Mouse (Mus musculus) heart, embryonic 12.5 days (tissue): Measurements from ENCODE around the gene Mbnl1. TPM values are rescaled to one million over a fixed set of nuclear protein-coding genes. Genes with fewer than 3 reads are reported as not detected.

ENCODE experiments used
- ATAC-seq: fragments of 200-750 bp; cut with Nextera tagmentation; 2 replicates; pipeline ENCODE4 v1.8.0; 2017; ENCODE audit warnings: moderate TSS enrichment, moderate library complexity; ENCODE audit not compliant: insufficient number of reproducible peaks, low FRiP score
- H3K27ac ChIP-seq: fragments of 300-500 bp; sonication (generic); 2 replicates; pipeline ENCODE4 v1.5.1; 2016; ENCODE audit warnings: mild to moderate bottlenecking, moderate library complexity; ENCODE audit not compliant: poor library complexity, severe bottlenecking
- H3K27me3 ChIP-seq: fragments of 300-500 bp; sonication (generic); replicated peaks from 2 replicates; pipeline ENCODE4 v1.6.1; 2016; ENCODE audit warnings: mild to moderate bottlenecking, moderate library complexity
- H3K36me3 ChIP-seq: fragments of 300-500 bp; sonication (generic); 2 replicates; pipeline ENCODE4 v1.6.1; 2016; ENCODE audit warnings: mild to moderate bottlenecking, moderate library complexity
- H3K4me1 ChIP-seq: fragments of 300-500 bp; sonication (generic); replicated peaks from 2 replicates; pipeline ENCODE4 v1.6.1; 2016; ENCODE audit warnings: mild to moderate bottlenecking
- H3K4me2 ChIP-seq: fragments of 300-500 bp; sonication (generic); 2 replicates; pipeline ENCODE4 v1.6.1; 2016; ENCODE audit warnings: mild to moderate bottlenecking, moderate library complexity
- H3K4me3 ChIP-seq: fragments of 300-500 bp; sonication (generic); 2 replicates; pipeline ENCODE4 v1.5.1; 2016; ENCODE audit warnings: mild to moderate bottlenecking
- H3K9ac ChIP-seq: fragments of 300-500 bp; sonication (generic); 2 replicates; pipeline ENCODE4 v1.6.1; 2016; ENCODE audit warnings: mild to moderate bottlenecking, moderate library complexity
- H3K9me3 ChIP-seq: fragments of 300-500 bp; sonication (generic); replicated peaks from 2 replicates; pipeline ENCODE4 v1.6.1; 2016; ENCODE audit warnings: mild to moderate bottlenecking, moderate library complexity
- WGBS: fragments of 180-500 bp; shearing (Covaris S2); methylation state at CpG from one replicate; pipeline ENCODE4 v1.1.7; 2016; 5-methylcytosine and 5-hydroxymethylcytosine counted together
- polyA plus RNA-seq: library from polyadenylated mRNA; unstranded; fragments of >200 nt; fragmentation: Nextera tagmentation; extraction: Ambion mirVana; gene quantifications from 2 replicates; pipeline ENCODE4 v1.2.1, GENCODE M21; 2016

Gene Mbnl1
- polyA plus RNA-seq, 1 experiment from 2014 or later = 77.4 TPM

DNA sequence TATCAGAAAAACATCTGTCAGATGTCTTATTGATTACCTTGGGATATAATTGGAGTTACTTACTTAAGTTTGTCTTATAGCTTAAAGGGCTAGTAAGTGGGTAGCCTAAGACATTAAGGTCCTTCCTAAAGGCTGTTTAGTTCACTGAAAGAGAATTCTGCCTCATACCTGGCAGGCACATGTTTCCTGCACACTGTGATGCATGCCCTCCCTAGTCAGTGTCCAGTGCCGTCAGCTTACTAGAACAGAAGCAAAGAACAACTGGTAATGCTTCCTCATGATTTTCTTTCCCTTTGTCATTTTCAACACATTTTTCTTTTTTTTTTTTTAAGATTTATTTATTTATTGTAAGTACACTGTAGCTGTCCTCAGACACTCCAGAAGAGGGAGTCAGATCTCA is 51.5 kb downstream of the Mbnl1 start:
- no peak overlapping the region for H3K4me2 ChIP-seq
- no peak overlapping the region for H3K9ac ChIP-seq
- H3K4me1 ChIP-seq = peaks cover 39% of the 10 kb centered on the region
- H3K36me3 ChIP-seq = no peaks in the 10 kb centered on the region
- no peak overlapping the region for H3K4me3 ChIP-seq
- 85% methylated on average over 1 of the region's 1 CpGs for WGBS
- no peak overlapping the region for H3K27ac ChIP-seq
- no peak for ATAC-seq
- no peaks in the 10 kb centered on the region for H3K27me3 ChIP-seq
- no peaks in the 10 kb centered on the region for H3K9me3 ChIP-seq

GRCm38 (mm10) chr3:60531286-60531685 is 58.7 kb downstream of the Mbnl1 start:
- Histone ChIP-seq H3K4me2 (peak overlapping the region; percentile 39; the same call in 1 of the 2 replicates), H3K4me1 (peaks cover 53% of the 10 kb centered on the region), H3K36me3 (no peaks in the 10 kb centered on the region), H3K9me3 (no peaks in the 10 kb centered on the region), H3K27me3 (no peaks in the 10 kb centered on the region), H3K4me3 (no peak overlapping the region), H3K27ac (peak overlapping the region; percentile 71; the same call in 1 of the 2 replicates), H3K9ac (no peak overlapping the region)
- 61% methylated on average over 5 of the region's 5 CpGs for WGBS
- no peak for ATAC-seq

GRCm38 (mm10) chr3:60531826-60532225 is 59.2 kb downstream of the Mbnl1 start:
- no peak overlapping the region for H3K9ac ChIP-seq
- no peak overlapping the region for H3K4me3 ChIP-seq
- peaks cover 48% of the 10 kb centered on the region for H3K4me1 ChIP-seq

DNA sequence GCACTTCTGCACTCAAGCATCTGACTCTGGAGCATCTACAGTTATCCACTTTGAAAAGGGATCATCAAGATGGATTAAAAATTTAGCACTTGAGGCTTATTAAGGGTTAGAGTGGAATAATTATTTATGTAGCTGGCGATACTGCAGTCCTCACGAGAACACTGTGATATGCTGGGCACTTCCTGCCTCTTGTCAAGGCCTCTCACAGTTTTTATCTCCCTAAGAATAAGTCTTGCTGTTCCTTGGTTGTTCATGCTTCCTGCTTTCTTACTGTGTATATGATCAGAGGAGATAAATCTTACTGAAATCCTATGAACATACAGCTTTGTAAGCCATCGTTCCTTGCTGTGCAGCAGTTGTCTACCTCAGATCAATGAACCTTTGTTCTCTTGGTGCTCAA is 62.6 kb downstream of the Mbnl1 start:
- 31% methylated on average over 3 of the region's 3 CpGs for WGBS

More at GRCm38 (mm10) chr3:60531826-60532225, 59.2 kb downstream of the Mbnl1 start:
- 81% methylated on average over 2 of the region's 2 CpGs for WGBS
- no peak for ATAC-seq
- Histone ChIP-seq H3K4me2 (no peak overlapping the region), H3K9me3 (no peaks in the 10 kb centered on the region), H3K27me3 (no peaks in the 10 kb centered on the region), H3K36me3 (no peaks in the 10 kb centered on the region), H3K27ac (peak overlapping the region; percentile 85)

DNA sequence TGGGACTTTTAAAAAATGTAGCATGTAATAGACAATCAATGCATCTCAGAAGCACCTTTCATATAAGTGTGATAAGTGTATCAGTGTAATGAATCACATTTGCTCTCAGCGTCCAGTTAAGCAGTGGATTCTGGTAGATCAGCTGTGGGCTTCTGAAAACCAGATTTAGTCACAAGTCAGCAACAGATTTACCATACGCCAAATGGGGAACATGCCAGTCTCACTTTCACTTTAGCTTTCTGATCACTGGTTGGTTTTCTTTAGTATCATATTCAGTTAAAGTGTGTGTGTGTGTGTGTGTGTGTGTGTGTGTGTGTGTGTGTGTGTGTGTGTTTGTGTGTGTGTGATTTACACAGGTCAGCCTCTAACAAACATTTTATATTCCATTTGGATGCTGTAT is 64.4 kb downstream of the Mbnl1 start:
- no peak overlapping the region for H3K9ac ChIP-seq
- no peak overlapping the region for H3K27ac ChIP-seq
- H3K4me3 ChIP-seq = no peak overlapping the region
- no peaks in the 10 kb centered on the region for H3K27me3 ChIP-seq
- peaks cover 24% of the 10 kb centered on the region for H3K4me1 ChIP-seq
- H3K9me3 ChIP-seq = no peaks in the 10 kb centered on the region
- no peak for ATAC-seq
- no peaks in the 10 kb centered on the region for H3K36me3 ChIP-seq
- no peak overlapping the region for H3K4me2 ChIP-seq
- 81% methylated on average over 2 of the region's 2 CpGs for WGBS

More for the DNA sequence above, 62.6 kb downstream of the Mbnl1 start:
- no peak overlapping the region; the same call in 1 of the 2 replicates for H3K27ac ChIP-seq
- H3K27me3 ChIP-seq = no peaks in the 10 kb centered on the region
- no peak overlapping the region for H3K9ac ChIP-seq
- no peaks in the 10 kb centered on the region for H3K36me3 ChIP-seq
- H3K4me3 ChIP-seq = no peak overlapping the region
- H3K4me2 ChIP-seq = no peak overlapping the region
- ATAC-seq = no peak
- no peaks in the 10 kb centered on the region for H3K9me3 ChIP-seq
- peaks cover 30% of the 10 kb centered on the region for H3K4me1 ChIP-seq

DNA sequence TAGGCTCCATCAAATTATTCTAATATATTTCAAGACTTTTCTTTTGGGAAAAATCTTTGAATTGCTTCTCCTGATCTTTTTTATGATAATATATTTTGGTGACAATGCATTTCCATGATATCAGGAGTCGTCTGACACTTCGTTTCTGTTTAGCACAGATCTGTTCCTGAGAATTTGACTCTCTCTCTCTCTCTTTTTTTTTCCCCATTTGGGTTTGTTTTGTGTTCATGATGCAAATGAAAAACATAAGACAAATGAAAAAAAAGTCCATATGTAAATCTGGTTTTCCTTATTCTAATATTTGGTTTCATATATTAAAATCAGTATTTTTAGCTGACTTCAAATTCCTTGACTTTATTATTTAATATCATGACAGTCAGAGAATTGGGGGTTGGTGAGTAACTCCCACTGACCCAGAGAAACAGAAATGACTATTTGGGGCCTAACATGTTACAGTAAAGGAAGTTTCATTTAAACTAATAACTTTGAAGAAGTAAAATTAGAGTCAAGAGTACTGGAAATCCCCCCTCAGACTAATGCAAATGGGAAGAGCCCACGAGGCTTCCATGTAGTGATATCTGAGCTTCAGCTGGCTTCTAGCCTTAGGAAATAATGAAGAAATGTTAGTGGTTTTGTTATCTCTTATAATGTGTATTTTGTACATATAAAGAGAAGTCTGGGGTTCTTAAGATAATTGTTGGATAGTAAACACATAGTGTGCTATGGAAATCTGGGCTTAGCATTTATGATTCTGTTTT is 65.8 kb downstream of the Mbnl1 start:
- Histone ChIP-seq H3K27me3 (no peaks in the 10 kb centered on the region), H3K9me3 (no peaks in the 10 kb centered on the region), H3K36me3 (no peaks in the 10 kb centered on the region), H3K4me1 (peaks cover 27% of the 10 kb centered on the region), H3K9ac (no peak overlapping the region), H3K4me3 (no peak overlapping the region), H3K4me2 (no peak overlapping the region), H3K27ac (no peak overlapping the region)
- no peak for ATAC-seq
- WGBS = 74% methylated on average over 3 of the region's 3 CpGs

- Histone ChIP-seq H3K9ac (no peak overlapping the region), H3K4me1 (peaks cover 24% of the 10 kb centered on the region), H3K27me3 (no peaks in the 10 kb centered on the region), H3K4me2 (no peak overlapping the region), H3K4me3 (no peak overlapping the region), H3K27ac (no peak overlapping the region), H3K9me3 (no peaks in the 10 kb centered on the region), H3K36me3 (no peaks in the 10 kb centered on the region)
- 55% methylated on average over 4 of the region's 4 CpGs for WGBS
- ATAC-seq = no peak
These were observed 68.5 kb downstream of the Mbnl1 start for GRCm38 (mm10) chr3:60541121-60541520.

- ATAC-seq = peak; percentile 92
- Histone ChIP-seq H3K27me3 (no peaks in the 10 kb centered on the region), H3K27ac (peak overlapping the region; percentile 57; the same call in 1 of the 2 replicates), H3K9ac (no peak overlapping the region), H3K9me3 (no peaks in the 10 kb centered on the region), H3K36me3 (no peaks in the 10 kb centered on the region), H3K4me2 (peak overlapping the region; percentile 23), H3K4me3 (no peak overlapping the region), H3K4me1 (peaks cover 31% of the 10 kb centered on the region)
- WGBS = 12% methylated on average over 9 of the region's 9 CpGs
These were observed 73.6 kb downstream of the Mbnl1 start for GRCm38 (mm10) chr3:60546196-60546595.

GRCm38 (mm10) chr3:60546904-60547303 is 74.3 kb downstream of the Mbnl1 start:
- H3K4me1 ChIP-seq = peaks cover 33% of the 10 kb centered on the region
- 89% methylated on average over 4 of the region's 4 CpGs for WGBS

GRCm38 (mm10) chr3:60550492-60550891 is 77.9 kb downstream of the Mbnl1 start:
- Histone ChIP-seq H3K27ac (no peak overlapping the region), H3K4me2 (no peak overlapping the region), H3K27me3 (no peaks in the 10 kb centered on the region), H3K9me3 (no peaks in the 10 kb centered on the region), H3K36me3 (no peaks in the 10 kb centered on the region), H3K4me1 (peaks cover 21% of the 10 kb centered on the region), H3K9ac (no peak overlapping the region), H3K4me3 (no peak overlapping the region)
- WGBS = 63% methylated on average over 5 of the region's 5 CpGs
- ATAC-seq = no peak

More at GRCm38 (mm10) chr3:60546904-60547303, 74.3 kb downstream of the Mbnl1 start:
- H3K27ac ChIP-seq = no peak overlapping the region
- H3K4me3 ChIP-seq = no peak overlapping the region
- no peaks in the 10 kb centered on the region for H3K27me3 ChIP-seq
- H3K9ac ChIP-seq = no peak overlapping the region
- no peaks in the 10 kb centered on the region for H3K9me3 ChIP-seq
- H3K36me3 ChIP-seq = no peaks in the 10 kb centered on the region
- no peak for ATAC-seq
- H3K4me2 ChIP-seq = no peak overlapping the region

DNA sequence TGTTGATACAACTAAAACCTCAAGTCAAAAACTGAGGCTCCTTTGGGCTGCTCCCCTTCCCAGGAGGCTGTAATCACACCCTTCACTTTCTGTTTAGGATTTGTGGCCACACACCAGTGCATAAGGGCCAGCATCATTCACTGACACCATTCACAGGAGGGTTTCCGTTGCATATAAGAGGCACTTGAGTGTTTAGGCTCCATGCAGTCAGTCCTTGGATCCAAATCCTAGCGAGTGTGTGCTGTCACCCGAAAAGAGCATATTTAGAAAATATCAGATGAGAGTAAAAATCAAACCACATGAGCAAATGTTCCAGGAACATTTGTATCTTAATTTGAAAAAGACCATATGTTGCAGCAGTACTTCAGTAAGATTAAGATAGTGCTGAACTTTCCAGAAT is 79.0 kb downstream of the Mbnl1 start:
- Histone ChIP-seq H3K4me3 (no peak overlapping the region), H3K27ac (no peak overlapping the region), H3K9ac (no peak overlapping the region), H3K27me3 (no peaks in the 10 kb centered on the region), H3K36me3 (no peaks in the 10 kb centered on the region), H3K9me3 (no peaks in the 10 kb centered on the region), H3K4me2 (no peak overlapping the region), H3K4me1 (peaks cover 19% of the 10 kb centered on the region)
- no peak for ATAC-seq
- 55% methylated on average over 3 of the region's 3 CpGs for WGBS

DNA sequence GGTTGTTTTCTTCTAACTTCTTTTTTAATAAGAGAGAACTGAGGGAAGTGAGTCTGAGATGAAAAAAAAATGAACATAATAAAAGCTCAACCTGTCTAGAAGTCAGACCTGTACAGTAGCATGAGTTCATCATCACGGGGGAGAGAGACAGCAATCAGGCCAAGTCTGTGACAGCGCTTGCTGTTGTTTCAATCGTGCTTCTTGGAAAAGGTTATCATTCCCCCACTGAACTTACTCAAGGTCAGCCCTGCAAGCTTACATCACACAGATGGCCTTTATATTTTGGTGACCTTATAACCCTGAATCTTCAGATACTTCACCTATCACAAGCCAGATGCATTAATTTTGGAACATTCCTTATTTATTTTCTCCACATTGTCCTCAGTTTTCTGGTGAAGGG is 80.4 kb downstream of the Mbnl1 start:
- no peak overlapping the region for H3K27ac ChIP-seq
- no peak for ATAC-seq
- no peak overlapping the region for H3K9ac ChIP-seq
- 21% methylated on average over 3 of the region's 3 CpGs for WGBS
- H3K27me3 ChIP-seq = no peaks in the 10 kb centered on the region
- no peak overlapping the region for H3K4me3 ChIP-seq
- H3K9me3 ChIP-seq = no peaks in the 10 kb centered on the region
- no peaks in the 10 kb centered on the region for H3K36me3 ChIP-seq
- H3K4me1 ChIP-seq = peaks cover 20% of the 10 kb centered on the region
- H3K4me2 ChIP-seq = no peak overlapping the region
